Mouse (Mus musculus) olfactory bulb, adult 2 months (tissue): Measurements from ENCODE around the gene Glrx3. TPM values are rescaled to one million over a fixed set of nuclear protein-coding genes. Genes with fewer than 3 reads are reported as not detected.
"Not testable (repeated sequence)": the region's sequence is repeated elsewhere in the genome, so short reads cannot be mapped to it uniquely, and the experiment has no call there.

Experiments
- H3K27ac ChIP-seq: fragments of 200-500 bp; 2 replicates; pipeline ENCODE4 v1.5.1; 2012; ENCODE audit warnings: low read depth, low read length; ENCODE audit not compliant: insufficient read depth
- H3K4me1 ChIP-seq: fragments of 200-500 bp; 2 replicates; pipeline ENCODE4 v1.6.1; 2012; ENCODE audit warnings: low read length; ENCODE audit not compliant: control insufficient read depth, insufficient read depth
- H3K4me3 ChIP-seq: fragments of 200-500 bp; 2 replicates; pipeline ENCODE4 v1.5.1; 2012; ENCODE audit warnings: mild to moderate bottlenecking, low read depth, low read length, moderate library complexity; ENCODE audit not compliant: insufficient read depth
- CTCF ChIP-seq: fragments of 200-500 bp; IDR thresholded peaks from 2 replicates; pipeline ENCODE4 v1.5.1; 2012; ENCODE audit warnings: low read depth, mild to moderate bottlenecking, low read length, moderate library complexity; ENCODE audit not compliant: insufficient read depth
- POLR2A ChIP-seq: fragments of 200-500 bp; IDR thresholded peaks from 2 replicates; pipeline ENCODE4 v1.6.1; 2012; ENCODE audit warnings: mild to moderate bottlenecking, low read depth, low read length, moderate library complexity; ENCODE audit not compliant: insufficient read depth
- WGBS: fragments of 180-500 bp; shearing (Covaris S2); methylation state at CpG from one replicate; pipeline ENCODE4 v1.1.7; 2018; 5-methylcytosine and 5-hydroxymethylcytosine counted together
- polyA plus RNA-seq: library from polyadenylated mRNA; stranded (reverse); fragments of >200 nt; gene quantifications from 2 replicates; pipeline ENCODE4 v1.2.4, GENCODE M21; 2012; ENCODE audit warnings: low replicate concordance; ENCODE audit not compliant: missing spikeins, insufficient read depth, insufficient read length

Gene Glrx3
- polyA plus RNA-seq, 1 experiment: not detected

DNA sequence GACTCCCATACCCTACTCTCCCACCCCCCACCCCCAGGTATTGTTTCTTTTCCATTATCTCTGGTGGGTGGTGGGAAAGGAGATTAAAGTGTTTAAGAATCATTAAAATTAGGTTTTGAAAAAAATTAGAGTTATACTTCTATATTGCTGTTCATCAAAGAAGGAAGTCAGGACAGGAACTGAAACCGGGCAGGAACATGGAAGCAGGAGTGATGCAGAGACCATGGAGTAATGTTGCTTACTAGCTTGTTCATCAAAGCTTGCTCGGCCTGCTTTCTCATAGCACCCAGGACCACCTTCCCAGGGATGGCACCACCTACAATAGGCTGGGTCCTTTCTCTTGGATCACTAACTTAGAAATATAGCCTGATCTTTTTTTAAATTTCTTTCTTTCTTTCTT is 16.9 kb upstream of the Glrx3 start:
- H3K27ac ChIP-seq: no peak overlapping the region
- no peak overlapping the region for H3K4me3 ChIP-seq
- no peaks in the 10 kb centered on the region for H3K4me1 ChIP-seq
- TF ChIP-seq POLR2A: no peak
- TF ChIP-seq CTCF: no peak
- 90% methylated on average over 2 of the region's 2 CpGs for WGBS

DNA sequence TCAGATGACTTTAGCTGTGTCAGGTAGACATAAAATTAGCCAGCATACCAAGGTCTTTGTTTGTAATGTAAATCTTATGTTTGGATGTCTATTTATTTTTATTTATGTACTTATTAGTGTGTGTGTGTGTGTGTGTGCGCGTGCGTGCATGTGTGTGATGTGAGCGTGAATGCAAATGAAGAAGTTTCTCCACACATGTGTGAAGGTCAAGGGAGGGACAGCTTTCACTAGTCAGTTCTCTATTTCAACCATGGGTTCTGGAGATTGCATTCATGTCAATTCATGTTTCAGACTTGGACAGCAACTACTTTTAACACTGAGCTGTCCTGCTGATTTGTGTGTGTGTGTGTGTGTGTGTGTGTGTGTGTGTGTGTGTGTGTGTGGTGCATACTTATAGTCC is 16.2 kb upstream of the Glrx3 start:
- Histone ChIP-seq H3K27ac (no peak overlapping the region), H3K4me3 (no peak overlapping the region), H3K4me1 (no peaks in the 10 kb centered on the region)
- WGBS: 92% methylated on average over 4 of the region's 4 CpGs
- TF ChIP-seq POLR2A (no peak), CTCF (no peak)

DNA sequence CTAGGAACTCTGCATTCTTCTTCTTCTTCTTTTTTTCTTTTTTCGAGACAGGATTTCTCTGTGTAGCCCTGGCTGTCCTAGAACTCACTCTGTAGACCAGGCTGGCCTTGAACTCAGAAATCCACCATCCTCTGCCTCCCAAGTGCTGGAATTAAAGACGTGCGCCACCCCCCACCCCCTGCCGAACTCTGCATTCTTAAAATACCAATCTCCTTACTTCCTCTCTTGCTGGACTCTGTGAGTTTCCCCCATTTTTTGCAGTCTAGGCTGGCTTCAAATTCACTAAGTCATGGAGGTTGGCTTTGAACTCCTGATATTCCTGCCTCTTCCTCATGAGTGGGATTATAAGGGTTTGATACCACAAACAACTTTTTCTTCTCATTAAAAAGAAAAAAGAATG is 10.7 kb upstream of the Glrx3 start:
- 72% methylated on average over 4 of the region's 4 CpGs for WGBS
- TF ChIP-seq POLR2A (no peak), CTCF (no peak)
- Histone ChIP-seq H3K4me3 (no peak overlapping the region), H3K27ac (no peak overlapping the region), H3K4me1 (no peaks in the 10 kb centered on the region)

DNA sequence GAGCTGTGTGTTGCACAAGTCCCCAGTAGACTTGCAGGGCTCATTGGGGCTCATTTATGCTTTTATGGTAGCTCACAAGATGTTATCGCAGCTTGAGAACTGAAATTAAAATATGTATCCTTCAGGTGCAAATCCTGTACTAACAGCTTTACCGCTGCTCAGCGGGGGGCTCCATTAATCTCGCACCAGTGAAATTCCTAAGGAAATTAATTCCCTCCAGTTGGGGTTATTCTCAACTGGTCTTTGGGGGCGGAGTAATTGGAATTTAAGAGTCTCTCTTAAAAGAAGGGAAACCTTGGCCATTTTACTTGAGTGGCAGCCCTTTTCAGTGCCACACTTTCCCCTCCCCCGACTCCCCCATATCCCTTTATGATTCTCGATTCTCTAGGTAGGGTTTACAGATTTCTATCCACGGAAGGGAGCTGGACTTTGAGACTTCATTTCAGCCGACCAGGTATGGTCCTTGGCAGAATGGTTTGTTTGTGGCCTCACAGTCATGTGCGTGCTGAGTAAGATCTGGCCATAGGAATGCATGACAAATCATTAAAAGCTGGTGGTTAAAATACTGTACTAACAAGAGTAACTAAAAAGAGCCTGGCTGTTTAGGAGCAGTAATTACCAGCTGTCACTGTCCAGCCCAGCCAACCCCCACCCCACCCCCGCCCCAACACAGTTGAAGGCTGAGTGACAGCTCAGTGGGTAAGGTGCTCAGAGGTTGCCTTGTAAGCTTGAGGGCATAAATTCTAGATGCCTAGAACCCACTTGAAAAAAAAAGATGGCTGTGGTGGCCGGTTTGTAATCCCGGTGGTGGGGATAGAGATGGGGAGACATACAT is 5.4 kb upstream of the Glrx3 start:
- WGBS: 33% methylated on average over 13 of the region's 13 CpGs
- H3K27ac ChIP-seq: no peak overlapping the region
- no peaks in the 10 kb centered on the region for H3K4me1 ChIP-seq
- no peak for TF ChIP-seq POLR2A
- no peak for TF ChIP-seq CTCF
- no peak overlapping the region for H3K4me3 ChIP-seq

DNA sequence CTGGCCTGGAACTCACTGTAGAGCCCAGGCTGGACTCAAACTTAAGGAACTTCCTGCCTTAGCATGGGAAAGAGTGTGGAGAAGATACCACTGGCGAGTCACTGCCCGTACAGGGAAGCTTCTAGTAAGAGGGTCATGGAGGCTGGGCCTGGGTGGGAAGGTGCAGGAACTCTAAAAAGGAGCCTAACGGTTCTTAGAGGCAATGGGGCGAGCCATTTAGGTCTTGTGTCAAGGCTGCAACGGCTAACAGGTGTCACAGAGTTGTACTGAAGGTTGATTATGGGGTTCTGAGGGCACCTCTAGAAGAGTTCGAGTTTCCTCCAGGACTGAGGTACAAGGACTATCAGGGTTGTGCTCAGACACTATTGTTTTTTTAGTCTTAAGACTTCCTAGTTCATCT is 513 bp upstream of the Glrx3 start:
- TF ChIP-seq POLR2A: no peak
- TF ChIP-seq CTCF: no peak
- WGBS: 78% methylated on average over 6 of the region's 6 CpGs
- Histone ChIP-seq H3K4me3 (no peak overlapping the region), H3K4me1 (peaks cover 8% of the 10 kb centered on the region), H3K27ac (no peak overlapping the region)

DNA sequence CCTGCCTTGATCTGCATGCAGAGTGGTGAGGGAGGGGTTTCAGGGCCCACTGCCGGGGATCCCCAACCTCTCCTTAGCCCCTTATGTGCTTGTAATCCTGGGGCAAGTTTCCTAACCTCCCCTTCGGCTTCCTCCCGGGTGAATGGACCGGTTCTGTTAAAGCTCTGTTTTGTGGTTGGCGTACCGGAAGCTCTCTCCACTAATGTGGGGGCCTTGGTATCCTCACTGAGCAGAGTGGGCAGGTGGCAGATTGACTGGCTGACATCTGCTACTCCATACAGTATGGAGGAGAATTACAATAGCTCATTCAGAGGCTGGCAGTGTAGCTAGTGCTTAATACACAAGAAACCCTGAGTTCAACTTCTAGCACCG is 751 bp downstream of the Glrx3 start:
- peak overlapping the region; percentile 92 for H3K4me3 ChIP-seq
- H3K4me1 ChIP-seq: peaks cover 8% of the 10 kb centered on the region
- WGBS: 1% methylated on average over 7 of the region's 7 CpGs
- no peak for TF ChIP-seq CTCF
- H3K27ac ChIP-seq: 0 out of 2 replicates have a peak overlapping the region, but pooled peaks have one; percentile 26

DNA sequence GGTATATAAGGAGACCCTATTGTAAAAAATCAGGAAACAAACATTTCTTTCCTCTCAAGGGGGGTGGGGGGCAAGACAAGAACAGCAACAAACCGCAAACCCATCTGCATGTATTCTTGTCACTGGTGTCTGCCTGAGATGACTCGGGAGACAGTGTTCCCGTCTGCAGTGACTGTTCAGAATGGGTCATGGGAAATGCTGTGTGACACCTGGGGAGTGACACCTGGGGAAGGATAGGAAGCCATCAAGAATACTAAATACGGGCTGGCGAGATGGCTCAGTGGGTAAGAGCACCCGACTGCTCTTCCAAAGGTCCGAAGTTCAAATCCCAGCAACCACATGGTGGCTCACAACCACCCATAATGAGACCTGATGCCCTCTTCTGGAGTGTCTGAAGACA is 1.5 kb downstream of the Glrx3 start:
- H3K4me1 ChIP-seq, H3K27ac ChIP-seq: not testable (repeated sequence)
- 83% methylated on average over 7 of the region's 7 CpGs for WGBS

DNA sequence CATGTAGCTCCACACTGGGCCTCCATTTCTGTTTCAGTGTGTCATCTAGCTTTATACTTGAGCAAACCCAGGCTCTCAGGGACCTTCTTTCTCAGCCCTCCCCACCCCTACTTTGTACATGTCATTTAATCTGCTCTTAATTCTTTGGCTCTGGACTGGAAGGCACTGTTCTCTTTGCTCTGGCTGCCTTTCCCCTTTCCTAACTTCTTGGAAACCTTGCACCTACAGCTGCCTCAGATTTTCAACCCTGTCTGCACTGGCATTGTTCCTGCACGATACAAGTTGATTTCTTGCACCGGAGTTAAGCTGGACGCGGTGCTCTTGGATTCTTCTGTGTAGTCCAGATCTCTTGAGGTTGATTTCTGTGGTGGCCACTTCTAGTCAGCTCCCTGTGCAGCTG is 5.5 kb downstream of the Glrx3 start:
- TF ChIP-seq POLR2A (no peak), CTCF (no peak)
- Histone ChIP-seq H3K4me3 (no peak overlapping the region), H3K27ac (no peak overlapping the region), H3K4me1 (peaks cover 8% of the 10 kb centered on the region)
- WGBS: 79% methylated on average over 4 of the region's 4 CpGs

More for the DNA sequence above, 1.5 kb downstream of the Glrx3 start:
- not testable (repeated sequence) for H3K4me3 ChIP-seq

DNA sequence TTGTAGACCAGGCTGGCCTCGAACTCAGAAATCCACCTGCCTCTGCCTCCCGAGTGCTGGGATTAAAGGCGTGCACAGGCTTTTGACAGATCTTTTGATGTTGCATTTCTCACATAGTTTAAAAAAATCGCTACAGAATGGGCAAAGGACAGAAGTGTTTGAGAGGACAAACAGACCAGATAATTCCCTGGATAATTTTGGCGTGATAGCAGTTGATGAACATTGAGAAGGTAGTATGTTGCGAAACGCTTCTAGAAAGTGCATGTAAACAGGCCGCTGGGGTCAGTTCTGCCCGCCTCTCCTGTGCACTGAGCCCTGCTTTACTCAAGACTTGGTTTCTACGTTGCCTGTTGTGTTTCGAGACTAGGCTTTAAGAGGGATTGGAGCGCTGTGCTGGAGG is 7.9 kb downstream of the Glrx3 start:
- 96% methylated on average over 12 of the region's 12 CpGs for WGBS
- no peak for TF ChIP-seq POLR2A
- Histone ChIP-seq H3K27ac (no peak overlapping the region), H3K4me3 (no peak overlapping the region), H3K4me1 (peaks cover 2% of the 10 kb centered on the region; the same call in 1 of the 2 replicates)

DNA sequence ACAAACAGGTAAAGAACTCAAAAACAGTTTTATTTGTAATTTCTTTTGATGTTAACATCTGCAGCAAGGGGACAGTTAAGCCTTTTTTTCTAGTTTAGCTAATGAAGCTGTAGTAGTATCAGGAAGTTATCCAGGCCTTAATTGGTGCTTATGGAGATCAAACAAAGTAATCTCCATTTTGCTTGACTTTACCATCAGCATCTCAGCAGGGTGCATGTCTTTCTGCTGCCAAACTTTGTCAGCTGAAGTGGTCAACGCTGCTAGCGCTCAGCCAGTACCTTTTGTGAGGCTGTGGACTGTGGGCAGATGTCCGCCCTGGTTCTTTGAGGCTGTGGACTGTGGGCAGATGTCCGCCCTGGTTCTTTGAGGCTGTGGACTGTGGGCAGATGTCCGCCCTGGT is 24.0 kb downstream of the Glrx3 start:
- TF ChIP-seq CTCF (no peak), POLR2A (no peak)
- no peak overlapping the region for H3K27ac ChIP-seq
- WGBS: 62% methylated on average over 5 of the region's 5 CpGs
- no peaks in the 10 kb centered on the region for H3K4me1 ChIP-seq
- H3K4me3 ChIP-seq: no peak overlapping the region
